Mouse (Mus musculus): ENCODE results near the gene 1700092M07Rik. TPM values are rescaled to one million over a fixed set of nuclear protein-coding genes. Genes with fewer than 3 reads are reported as not detected.

The 1700092M07Rik gene
- polyA plus RNA-seq, 1 experiment from 2014 or later, result 2.3 TPM

DNA sequence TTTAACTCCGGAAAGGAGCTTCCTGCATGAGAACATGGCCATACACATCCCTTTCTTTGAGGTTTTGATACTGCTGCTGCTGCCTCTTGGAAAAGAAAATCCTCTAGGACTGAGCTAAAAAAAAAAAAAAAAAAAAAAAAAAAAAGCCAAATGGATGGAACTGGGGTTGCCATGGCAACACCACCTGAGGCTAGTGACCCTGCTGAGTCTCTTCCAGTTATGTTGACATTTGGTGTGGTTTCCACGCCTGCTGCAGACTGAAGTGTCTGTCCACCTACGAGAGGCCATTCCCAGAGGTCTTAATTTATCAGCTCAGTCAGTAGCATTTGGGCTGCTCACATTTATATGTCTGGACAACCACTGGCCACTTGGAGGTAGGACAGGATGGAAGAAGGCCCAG is 48.0 kb downstream of the 1700092M07Rik start:
- Histone ChIP-seq H3K4me2 (no peak overlapping the region), H3K36me3 (peaks cover 26% of the 10 kb centered on the region), H3K9me3 (replicated peaks) (peaks cover 6% of the 10 kb centered on the region; the same call in 1 of the 2 replicates), H3K9ac (no peak overlapping the region), H3K4me3 (no peak overlapping the region), H3K4me1 (peaks cover 17% of the 10 kb centered on the region), H3K27ac (0 out of 2 replicates have a peak overlapping the region, but pooled peaks have one; percentile 7), H3K27me3 (replicated peaks) (no peaks in the 10 kb centered on the region)
- no peak for ATAC-seq
- 46% methylated on average over 3 of the region's 3 CpGs for WGBS (ENCODE audit: insufficient replicate concordance)

- 0 out of 2 replicates have a peak overlapping the region, but pooled peaks have one; percentile 7 for H3K27ac ChIP-seq
- WGBS (ENCODE audit: insufficient replicate concordance), result 61% methylated on average over 1 of the region's 1 CpGs
- H3K27me3 ChIP-seq (replicated peaks), result no peaks in the 10 kb centered on the region
- H3K4me2 ChIP-seq, result no peak overlapping the region
- no peak for ATAC-seq
- H3K9ac ChIP-seq, result no peak overlapping the region
- peaks cover 9% of the 10 kb centered on the region; the same call in 1 of the 2 replicates for H3K9me3 ChIP-seq (replicated peaks)
- H3K36me3 ChIP-seq, result peaks cover 26% of the 10 kb centered on the region
- H3K4me3 ChIP-seq, result no peak overlapping the region
- H3K4me1 ChIP-seq, result peaks cover 17% of the 10 kb centered on the region
Measured at GRCm38 (mm10) chr19:8789171-8789570, 48.7 kb downstream of the 1700092M07Rik start.

DNA sequence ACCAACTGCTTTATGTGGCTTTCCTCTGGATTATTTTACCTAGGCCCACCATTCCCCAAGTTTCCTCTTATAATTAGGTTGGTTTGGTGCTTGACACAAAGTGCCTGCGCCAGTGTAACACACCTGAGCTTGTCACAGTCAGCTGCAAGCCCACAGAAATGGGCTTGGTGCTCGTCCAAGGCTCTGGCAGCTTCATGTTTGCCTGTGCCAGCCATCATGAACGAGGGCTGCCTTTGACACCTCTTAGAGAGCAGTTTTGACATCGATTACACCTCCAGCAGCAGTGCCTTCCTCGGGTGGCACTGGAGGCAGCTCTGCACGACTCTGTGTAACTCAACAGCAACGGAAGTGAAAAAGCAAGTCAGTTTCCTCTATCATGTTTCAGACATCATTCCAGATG is 49.7 kb downstream of the 1700092M07Rik start:
- no peak overlapping the region for H3K27ac ChIP-seq
- no peak overlapping the region for H3K4me2 ChIP-seq
- no peak for ATAC-seq
- peaks cover 9% of the 10 kb centered on the region; the same call in 1 of the 2 replicates for H3K9me3 ChIP-seq (replicated peaks)
- H3K4me1 ChIP-seq, result peaks cover 12% of the 10 kb centered on the region
- H3K4me3 ChIP-seq, result no peak overlapping the region
- no peaks in the 10 kb centered on the region for H3K27me3 ChIP-seq (replicated peaks)
- H3K9ac ChIP-seq, result no peak overlapping the region
- H3K36me3 ChIP-seq, result peaks cover 36% of the 10 kb centered on the region
- WGBS (ENCODE audit: insufficient replicate concordance), result 74% methylated on average over 7 of the region's 7 CpGs

Small RNAs within 50 kb of the gene (microRNA-seq; reads per million reads assigned to microRNA genes)
- not detected for gene Mir6992

Other genes starting within 250 kb of the 1700092M07Rik start
- gene Slc22a8, start 149.5 kb upstream of the 1700092M07Rik start, polyA plus RNA-seq (2016; fragmentation: Nextera tagmentation; extraction: Ambion mirVana), result 1.6 and 1.7 TPM in 2 replicates
- gene Slc22a6, start 122.7 kb upstream of the 1700092M07Rik start, polyA plus RNA-seq (2016; fragmentation: Nextera tagmentation; extraction: Ambion mirVana), result not detected in 2 replicates
- not detected in 2 replicates for gene Chrm1, start 76.9 kb upstream of the 1700092M07Rik start, polyA plus RNA-seq (2016; fragmentation: Nextera tagmentation; extraction: Ambion mirVana)
- 133 and 141 TPM in 2 replicates for gene Slc3a2, start 17.3 kb upstream of the 1700092M07Rik start, polyA plus RNA-seq (2016; fragmentation: Nextera tagmentation; extraction: Ambion mirVana)
- 87.1 and 95.9 TPM in 2 replicates for gene Wdr74, start 4.9 kb upstream of the 1700092M07Rik start, polyA plus RNA-seq (2016; fragmentation: Nextera tagmentation; extraction: Ambion mirVana)
- gene Stx5a, start 695 bp downstream of the 1700092M07Rik start, polyA plus RNA-seq (2016; fragmentation: Nextera tagmentation; extraction: Ambion mirVana), result 56.2 and 58.4 TPM in 2 replicates
- gene Nxf1, start 16.4 kb downstream of the 1700092M07Rik start, polyA plus RNA-seq (2016; fragmentation: Nextera tagmentation; extraction: Ambion mirVana), result 116 and 130 TPM in 2 replicates
- gene Tmem223, start 30.3 kb downstream of the 1700092M07Rik start, polyA plus RNA-seq (2016; fragmentation: Nextera tagmentation; extraction: Ambion mirVana), result 77.4 and 80.0 TPM in 2 replicates
- gene Tmem179b, start 33.7 kb downstream of the 1700092M07Rik start, polyA plus RNA-seq (2016; fragmentation: Nextera tagmentation; extraction: Ambion mirVana), result 99.1 and 104 TPM in 2 replicates
- 21.8 and 23.1 TPM in 2 replicates for gene Taf6l, start 45.7 kb downstream of the 1700092M07Rik start, polyA plus RNA-seq (2016; fragmentation: Nextera tagmentation; extraction: Ambion mirVana)
- 105 and 110 TPM in 2 replicates for gene Polr2g, start 57.9 kb downstream of the 1700092M07Rik start, polyA plus RNA-seq (2016; fragmentation: Nextera tagmentation; extraction: Ambion mirVana)
- 2.3 and 2.8 TPM in 2 replicates for gene Zbtb3, start 61.8 kb downstream of the 1700092M07Rik start, polyA plus RNA-seq (2016; fragmentation: Nextera tagmentation; extraction: Ambion mirVana)
- gene Ttc9c, start 78.6 kb downstream of the 1700092M07Rik start, polyA plus RNA-seq (2016; fragmentation: Nextera tagmentation; extraction: Ambion mirVana), result 29.6 and 31.6 TPM in 2 replicates
- gene Hnrnpul2, start 79.3 kb downstream of the 1700092M07Rik start, polyA plus RNA-seq (2016; fragmentation: Nextera tagmentation; extraction: Ambion mirVana), result 3.5 and 3.6 TPM in 2 replicates
- gene AC129217.1, start 89.1 kb downstream of the 1700092M07Rik start, polyA plus RNA-seq (2016; fragmentation: Nextera tagmentation; extraction: Ambion mirVana), result 0.26 TPM in 1 of 2 replicates, not detected in the other
- gene Bscl2, start 96.7 kb downstream of the 1700092M07Rik start, polyA plus RNA-seq (2016; fragmentation: Nextera tagmentation; extraction: Ambion mirVana), result 37.0 and 45.2 TPM in 2 replicates
- gene Gng3, start 98.5 kb downstream of the 1700092M07Rik start, polyA plus RNA-seq (2016; fragmentation: Nextera tagmentation; extraction: Ambion mirVana), result 0.62 and 0.65 TPM in 2 replicates
- 0.11 TPM in 1 of 2 replicates, not detected in the other for gene Lrrn4cl, start 110.0 kb downstream of the 1700092M07Rik start, polyA plus RNA-seq (2016; fragmentation: Nextera tagmentation; extraction: Ambion mirVana)
- gene Ubxn1, start 130.8 kb downstream of the 1700092M07Rik start, polyA plus RNA-seq (2016; fragmentation: Nextera tagmentation; extraction: Ambion mirVana), result 133 and 135 TPM in 2 replicates
- 40.6 and 43.4 TPM in 2 replicates for gene Uqcc3, start 140.2 kb downstream of the 1700092M07Rik start, polyA plus RNA-seq (2016; fragmentation: Nextera tagmentation; extraction: Ambion mirVana)
- gene Lbhd1, start 143.0 kb downstream of the 1700092M07Rik start, polyA plus RNA-seq (2016; fragmentation: Nextera tagmentation; extraction: Ambion mirVana), result 76.1 and 80.4 TPM in 2 replicates
- not detected in 2 replicates for gene Gm49403, start 143.2 kb downstream of the 1700092M07Rik start, polyA plus RNA-seq (2016; fragmentation: Nextera tagmentation; extraction: Ambion mirVana)
- 107 and 111 TPM in 2 replicates for gene 1810009A15Rik, start 148.1 kb downstream of the 1700092M07Rik start, polyA plus RNA-seq (2016; fragmentation: Nextera tagmentation; extraction: Ambion mirVana)
- not detected in 2 replicates for gene Gm49416, start 148.2 kb downstream of the 1700092M07Rik start, polyA plus RNA-seq (2016; fragmentation: Nextera tagmentation; extraction: Ambion mirVana)
- gene Ints5, start 152.3 kb downstream of the 1700092M07Rik start, polyA plus RNA-seq (2016; fragmentation: Nextera tagmentation; extraction: Ambion mirVana), result 39.9 and 40.8 TPM in 2 replicates
- 61.9 TPM in 2 replicates for gene Ganab, start 157.4 kb downstream of the 1700092M07Rik start, polyA plus RNA-seq (2016; fragmentation: Nextera tagmentation; extraction: Ambion mirVana)
- gene B3gat3, start 179.7 kb downstream of the 1700092M07Rik start, polyA plus RNA-seq (2016; fragmentation: Nextera tagmentation; extraction: Ambion mirVana), result 28.4 and 31.7 TPM in 2 replicates
- 3.0 and 3.4 TPM in 2 replicates for gene Rom1, start 188.6 kb downstream of the 1700092M07Rik start, polyA plus RNA-seq (2016; fragmentation: Nextera tagmentation; extraction: Ambion mirVana)
- 21.3 and 23.0 TPM in 2 replicates for gene Eml3, start 188.8 kb downstream of the 1700092M07Rik start, polyA plus RNA-seq (2016; fragmentation: Nextera tagmentation; extraction: Ambion mirVana)
- gene Mta2, start 201.2 kb downstream of the 1700092M07Rik start, polyA plus RNA-seq (2016; fragmentation: Nextera tagmentation; extraction: Ambion mirVana), result 138 and 140 TPM in 2 replicates
- 26.0 and 27.7 TPM in 2 replicates for gene Tut1, start 213.1 kb downstream of the 1700092M07Rik start, polyA plus RNA-seq (2016; fragmentation: Nextera tagmentation; extraction: Ambion mirVana)
- gene Eef1g, start 226.3 kb downstream of the 1700092M07Rik start, polyA plus RNA-seq (2016; fragmentation: Nextera tagmentation; extraction: Ambion mirVana), result 358 and 366 TPM in 2 replicates
- 1.8 and 2.0 TPM in 2 replicates for gene Ahnak, start 248.6 kb downstream of the 1700092M07Rik start, polyA plus RNA-seq (2016; fragmentation: Nextera tagmentation; extraction: Ambion mirVana)

Data from liver, embryonic 12.5 days (tissue).